Mouse (Mus musculus): Measurements from ENCODE around the gene Tmem88.
A peak's percentile ranks its signal among the peaks of the same experiment; 100 is the strongest.

Gene Tmem88

GRCm38 (mm10) chr11:69416921-69417448, 19.0 kb upstream of the Tmem88 start:
- DNase-seq (ENCODE audit: low read depth in 1 of 2, low spot score in 2 of 2) = no peak

- DNase-seq (ENCODE audit: low read depth in 1 of 2, low spot score in 2 of 2) = no peak
These were observed 18.5 kb upstream of the Tmem88 start for GRCm38 (mm10) chr11:69416509-69416908.

GRCm38 (mm10) chr11:69415668-69416451, 17.8 kb upstream of the Tmem88 start:
- no peak for DNase-seq (ENCODE audit: low read depth in 1 of 2, low spot score in 2 of 2)

- DNase-seq (ENCODE audit: low read depth in 1 of 2, low spot score in 2 of 2) = no peak
These were observed 17.3 kb upstream of the Tmem88 start for GRCm38 (mm10) chr11:69415327-69415667.

GRCm38 (mm10) chr11:69414421-69415326, 16.6 kb upstream of the Tmem88 start:
- no peak for DNase-seq (ENCODE audit: low read depth in 1 of 2, low spot score in 2 of 2)

GRCm38 (mm10) chr11:69413221-69414181, 15.5 kb upstream of the Tmem88 start, which contains the start of gene Kdm6b:
Gene Kdm6b, minus strand, starts transcription at chr11:69413675.
- no peak for DNase-seq (ENCODE audit: low read depth in 1 of 2, low spot score in 2 of 2)

- DNase-seq (ENCODE audit: low read depth in 1 of 2, low spot score in 2 of 2) = no peak
These were observed 14.5 kb upstream of the Tmem88 start for GRCm38 (mm10) chr11:69412548-69412947.

GRCm38 (mm10) chr11:69411538-69412203, 13.6 kb upstream of the Tmem88 start:
- DNase-seq (ENCODE audit: low read depth in 1 of 2, low spot score in 2 of 2) = peak in 1 of 2 experiments; percentile 70

- DNase-seq (ENCODE audit: low read depth in 1 of 2, low spot score in 2 of 2) = peak in 1 of 2 experiments; percentile 89
These were observed 13.1 kb upstream of the Tmem88 start for GRCm38 (mm10) chr11:69411073-69411535.

- peak; percentile 90 for DNase-seq (ENCODE audit: low read depth in 1 of 2, low spot score in 2 of 2)
These were observed 12.5 kb upstream of the Tmem88 start for GRCm38 (mm10) chr11:69410310-69411072.

- DNase-seq (ENCODE audit: low read depth in 1 of 2, low spot score in 2 of 2) = no peak
These were observed 11.9 kb upstream of the Tmem88 start for GRCm38 (mm10) chr11:69410045-69410309.

GRCm38 (mm10) chr11:69409378-69410044, 11.5 kb upstream of the Tmem88 start:
- DNase-seq (ENCODE audit: low read depth in 1 of 2, low spot score in 2 of 2) = peak in 1 of 2 experiments; percentile 86

- DNase-seq (ENCODE audit: low read depth in 1 of 2, low spot score in 2 of 2) = peak in 1 of 2 experiments; percentile 81
These were observed 10.7 kb upstream of the Tmem88 start for GRCm38 (mm10) chr11:69408541-69409377.

GRCm38 (mm10) chr11:69407724-69408004, 9.6 kb upstream of the Tmem88 start:
- no peak for DNase-seq (ENCODE audit: low read depth in 1 of 2, low spot score in 2 of 2)

GRCm38 (mm10) chr11:69406867-69407723, 9.1 kb upstream of the Tmem88 start:
- no peak for DNase-seq (ENCODE audit: low read depth in 1 of 2, low spot score in 2 of 2)

- DNase-seq (ENCODE audit: low read depth in 1 of 2, low spot score in 2 of 2) = no peak
These were observed 8.2 kb upstream of the Tmem88 start for GRCm38 (mm10) chr11:69406282-69406681.
